Mouse (Mus musculus): Measurements from ENCODE around the gene Crocc2.
A peak's percentile ranks its signal among the peaks of the same experiment; 100 is the strongest.

Crocc2 gene

DNA sequence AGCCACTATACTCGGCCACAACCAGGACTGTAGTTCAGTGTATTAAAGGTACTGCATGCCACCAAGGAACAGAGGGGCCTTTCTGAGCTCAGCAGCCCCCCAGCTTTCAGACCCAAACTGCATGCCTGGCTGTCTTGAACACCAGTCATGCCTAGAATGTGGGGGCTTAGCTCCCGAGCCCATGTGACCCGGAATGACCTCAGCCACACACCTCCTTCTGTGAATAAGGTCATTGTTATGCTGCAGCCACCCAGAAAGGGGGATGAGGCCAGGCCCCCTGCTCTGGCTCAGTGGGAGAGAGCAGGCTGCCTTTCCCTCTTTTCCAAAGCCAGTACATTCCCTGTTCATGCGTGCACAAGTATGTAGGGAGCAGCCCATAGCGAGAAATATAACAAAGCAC lies 46.1 kb downstream of the Crocc2 start:
- Histone ChIP-seq H3K4me1 (replicated peaks; ENCODE audit: low read depth, low read length) (peaks cover 90% of the 10 kb centered on the region), H3K27me3 (ENCODE audit: insufficient read depth, low read length) (peaks cover 3% of the 10 kb centered on the region; the same call in 1 of the 2 replicates), H3K36me3 (ENCODE audit: insufficient read depth, low read length) (peaks cover 12% of the 10 kb centered on the region; the same call in 1 of the 2 replicates), H3K4me3 (replicated peaks; ENCODE audit: low read length) (peak overlapping the region; percentile 23; the same call in 1 of the 2 replicates), H3K9me3 (ENCODE audit: low read length) (no peaks in the 10 kb centered on the region)
- no peak for TF ChIP-seq NANOG (IDR thresholded peaks at IDR 0.05; ENCODE audit: borderline replicate concordance, low read length)
- no peak for TF ChIP-seq CTCF (conservative IDR thresholded peaks at IDR 0.05; ENCODE audit: low read length)
- TF ChIP-seq POU5F1 (IDR thresholded peaks at IDR 0.05; ENCODE audit: borderline replicate concordance, low read length), result no peak

DNA sequence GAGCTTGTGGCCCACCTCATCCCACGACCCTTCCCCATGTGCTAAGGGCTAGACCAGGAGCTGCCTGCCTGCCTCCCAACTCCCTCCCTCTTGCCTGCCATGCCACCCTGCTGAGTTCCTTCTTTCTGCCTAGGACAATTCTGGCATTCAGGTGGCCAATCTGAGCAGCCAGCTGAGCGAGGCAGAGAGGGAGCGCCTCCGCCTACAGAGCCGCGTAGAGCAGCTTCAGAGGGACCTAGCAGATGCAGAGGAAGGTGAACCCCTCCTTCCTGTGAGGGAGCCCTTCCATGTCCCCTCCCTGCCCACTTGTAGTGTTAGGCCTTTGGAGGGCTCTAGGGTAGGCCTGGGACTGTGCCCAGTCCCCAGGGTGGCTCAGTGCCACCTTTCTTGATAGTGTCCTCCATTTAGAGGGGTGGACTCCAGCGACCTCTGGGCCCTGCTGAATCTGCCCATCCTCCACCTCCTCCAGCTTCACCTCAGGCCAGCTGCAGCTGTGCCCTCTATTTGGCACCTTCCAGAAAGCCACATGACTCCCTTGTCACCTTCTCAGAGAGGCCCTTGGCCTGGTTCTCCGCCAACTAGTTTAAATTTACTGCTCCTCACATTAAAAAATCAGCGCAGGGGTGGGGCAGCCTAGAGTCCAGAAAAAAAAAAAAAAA lies 48.4 kb downstream of the Crocc2 start:
- Histone ChIP-seq H3K27me3 (ENCODE audit: insufficient read depth, low read length) (peaks cover 3% of the 10 kb centered on the region; the same call in 1 of the 2 replicates), H3K4me3 (replicated peaks; ENCODE audit: low read length) (peak overlapping the region; percentile 52), H3K4me1 (replicated peaks; ENCODE audit: low read depth, low read length) (peaks cover 66% of the 10 kb centered on the region), H3K36me3 (ENCODE audit: insufficient read depth, low read length) (peaks cover 12% of the 10 kb centered on the region; the same call in 1 of the 2 replicates), H3K9me3 (ENCODE audit: low read length) (no peaks in the 10 kb centered on the region)
- no peak for TF ChIP-seq POU5F1 (IDR thresholded peaks at IDR 0.05; ENCODE audit: borderline replicate concordance, low read length)
- TF ChIP-seq NANOG (IDR thresholded peaks at IDR 0.05; ENCODE audit: borderline replicate concordance, low read length), result no peak
- no peak for TF ChIP-seq CTCF (conservative IDR thresholded peaks at IDR 0.05; ENCODE audit: low read length)

DNA sequence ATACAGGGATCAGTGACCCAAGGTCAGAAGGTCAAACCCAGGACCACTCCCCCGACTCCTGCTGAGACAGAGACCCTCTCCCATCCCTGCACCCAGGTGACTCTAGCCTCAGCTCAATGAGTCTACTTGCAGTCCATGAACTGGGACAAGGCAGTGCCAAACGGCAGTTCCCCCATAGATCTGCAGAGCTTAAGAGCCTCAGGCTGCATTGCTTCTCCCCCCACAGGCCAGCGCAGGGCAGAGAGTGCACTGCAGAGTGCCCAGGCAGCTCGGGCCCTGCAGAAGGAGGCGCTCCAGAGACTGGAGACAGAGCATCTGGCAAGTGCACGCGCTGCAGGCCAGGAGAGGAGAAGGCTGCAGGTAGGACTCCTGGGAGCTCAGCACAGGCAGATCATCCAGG lies 49.0 kb downstream of the Crocc2 start:
- no peak for TF ChIP-seq NANOG (IDR thresholded peaks at IDR 0.05; ENCODE audit: borderline replicate concordance, low read length)
- Histone ChIP-seq H3K4me3 (replicated peaks; ENCODE audit: low read length) (peak overlapping the region; percentile 52), H3K27me3 (ENCODE audit: insufficient read depth, low read length) (peaks cover 3% of the 10 kb centered on the region; the same call in 1 of the 2 replicates)

DNA sequence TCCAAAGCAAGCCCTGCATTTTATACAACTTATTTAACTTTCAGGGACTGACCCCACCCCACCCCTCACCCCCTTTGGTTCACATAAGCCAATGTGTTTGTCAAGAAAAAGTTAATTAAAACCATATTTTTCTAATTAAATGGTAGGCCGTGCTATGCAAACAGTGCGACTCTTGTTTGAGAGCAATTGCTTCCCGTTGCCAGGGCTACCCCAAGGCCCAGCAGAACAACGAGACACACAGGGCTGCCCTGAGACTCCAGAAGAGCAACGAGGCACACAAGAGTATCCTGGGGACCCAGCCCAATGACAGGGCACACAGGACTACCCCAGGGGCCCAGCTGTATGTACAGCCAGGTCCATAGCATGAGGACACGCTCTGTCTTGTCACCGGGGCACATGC lies 52.3 kb downstream of the Crocc2 start:
- no peaks in the 10 kb centered on the region for H3K36me3 ChIP-seq (ENCODE audit: insufficient read depth, low read length)
- peaks cover 46% of the 10 kb centered on the region for H3K4me1 ChIP-seq (replicated peaks; ENCODE audit: low read depth, low read length)
- H3K9me3 ChIP-seq (ENCODE audit: low read length), result no peaks in the 10 kb centered on the region
- TF ChIP-seq NANOG (IDR thresholded peaks at IDR 0.05; ENCODE audit: borderline replicate concordance, low read length) (no peak), CTCF (conservative IDR thresholded peaks at IDR 0.05; ENCODE audit: low read length) (no peak), POU5F1 (IDR thresholded peaks at IDR 0.05; ENCODE audit: borderline replicate concordance, low read length) (no peak)
- H3K4me3 ChIP-seq (replicated peaks; ENCODE audit: low read length), result no peak overlapping the region
- peaks cover 3% of the 10 kb centered on the region; the same call in 1 of the 2 replicates for H3K27me3 ChIP-seq (ENCODE audit: insufficient read depth, low read length)

More for the DNA sequence above, 49.0 kb downstream of the Crocc2 start:
- Histone ChIP-seq H3K36me3 (ENCODE audit: insufficient read depth, low read length) (peaks cover 12% of the 10 kb centered on the region; the same call in 1 of the 2 replicates), H3K4me1 (replicated peaks; ENCODE audit: low read depth, low read length) (peaks cover 61% of the 10 kb centered on the region), H3K9me3 (ENCODE audit: low read length) (no peaks in the 10 kb centered on the region)

DNA sequence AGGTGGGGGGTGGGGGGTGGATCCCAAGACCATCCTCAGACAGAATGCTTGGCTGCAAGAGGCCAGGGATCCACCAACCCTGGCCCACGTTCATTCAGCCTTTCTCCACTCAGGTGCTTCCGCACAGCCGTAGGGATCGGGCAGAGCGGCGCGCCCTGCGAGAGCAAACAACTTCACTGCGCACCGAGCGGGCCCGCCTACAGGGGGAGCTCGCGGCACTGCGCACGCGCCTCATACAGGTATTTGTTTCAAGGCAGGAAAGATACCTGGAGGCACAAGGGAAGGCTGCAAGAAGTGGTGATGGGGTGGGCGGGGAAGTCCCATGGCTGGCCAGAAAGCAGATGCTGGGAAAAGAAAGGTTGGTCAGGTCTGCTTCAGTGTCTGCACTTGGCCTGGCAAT lies 55.4 kb downstream of the Crocc2 start:
- H3K9me3 ChIP-seq (ENCODE audit: low read length), result no peaks in the 10 kb centered on the region

DNA sequence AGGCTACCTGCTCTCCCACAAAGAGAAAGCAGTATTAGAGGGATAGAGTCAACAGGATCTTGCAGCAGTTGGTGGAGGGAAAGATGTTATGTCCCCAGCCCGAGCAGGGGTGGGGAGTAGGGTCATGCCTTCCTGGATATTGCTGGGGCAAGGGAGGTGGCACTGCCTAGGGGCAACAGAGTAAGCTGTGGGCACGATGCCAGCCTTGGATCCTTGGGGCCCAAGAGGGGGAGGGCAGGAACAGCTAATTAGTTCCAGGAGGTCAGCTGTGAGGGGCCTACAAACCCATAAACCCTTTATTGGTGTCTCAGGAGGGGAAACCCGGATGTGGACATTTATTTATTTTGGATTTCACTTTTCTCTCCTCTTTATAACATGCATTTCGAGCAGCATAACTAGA lies 56.7 kb downstream of the Crocc2 start:
- TF ChIP-seq NANOG (IDR thresholded peaks at IDR 0.05; ENCODE audit: borderline replicate concordance, low read length) (no peak), POU5F1 (IDR thresholded peaks at IDR 0.05; ENCODE audit: borderline replicate concordance, low read length) (no peak), CTCF (conservative IDR thresholded peaks at IDR 0.05; ENCODE audit: low read length) (no peak)
- Histone ChIP-seq H3K4me3 (replicated peaks; ENCODE audit: low read length) (no peak overlapping the region), H3K4me1 (replicated peaks; ENCODE audit: low read depth, low read length) (peaks cover 55% of the 10 kb centered on the region), H3K9me3 (ENCODE audit: low read length) (no peaks in the 10 kb centered on the region), H3K27me3 (ENCODE audit: insufficient read depth, low read length) (peaks cover 3% of the 10 kb centered on the region; the same call in 1 of the 2 replicates), H3K36me3 (ENCODE audit: insufficient read depth, low read length) (no peaks in the 10 kb centered on the region)

More for the DNA sequence above, 55.4 kb downstream of the Crocc2 start:
- Histone ChIP-seq H3K4me3 (replicated peaks; ENCODE audit: low read length) (no peak overlapping the region), H3K4me1 (replicated peaks; ENCODE audit: low read depth, low read length) (peaks cover 48% of the 10 kb centered on the region), H3K27me3 (ENCODE audit: insufficient read depth, low read length) (peaks cover 3% of the 10 kb centered on the region; the same call in 1 of the 2 replicates), H3K36me3 (ENCODE audit: insufficient read depth, low read length) (no peaks in the 10 kb centered on the region)
- peak; percentile 57 for TF ChIP-seq CTCF (conservative IDR thresholded peaks at IDR 0.05; ENCODE audit: low read length)
- no peak for TF ChIP-seq NANOG (IDR thresholded peaks at IDR 0.05; ENCODE audit: borderline replicate concordance, low read length)

DNA sequence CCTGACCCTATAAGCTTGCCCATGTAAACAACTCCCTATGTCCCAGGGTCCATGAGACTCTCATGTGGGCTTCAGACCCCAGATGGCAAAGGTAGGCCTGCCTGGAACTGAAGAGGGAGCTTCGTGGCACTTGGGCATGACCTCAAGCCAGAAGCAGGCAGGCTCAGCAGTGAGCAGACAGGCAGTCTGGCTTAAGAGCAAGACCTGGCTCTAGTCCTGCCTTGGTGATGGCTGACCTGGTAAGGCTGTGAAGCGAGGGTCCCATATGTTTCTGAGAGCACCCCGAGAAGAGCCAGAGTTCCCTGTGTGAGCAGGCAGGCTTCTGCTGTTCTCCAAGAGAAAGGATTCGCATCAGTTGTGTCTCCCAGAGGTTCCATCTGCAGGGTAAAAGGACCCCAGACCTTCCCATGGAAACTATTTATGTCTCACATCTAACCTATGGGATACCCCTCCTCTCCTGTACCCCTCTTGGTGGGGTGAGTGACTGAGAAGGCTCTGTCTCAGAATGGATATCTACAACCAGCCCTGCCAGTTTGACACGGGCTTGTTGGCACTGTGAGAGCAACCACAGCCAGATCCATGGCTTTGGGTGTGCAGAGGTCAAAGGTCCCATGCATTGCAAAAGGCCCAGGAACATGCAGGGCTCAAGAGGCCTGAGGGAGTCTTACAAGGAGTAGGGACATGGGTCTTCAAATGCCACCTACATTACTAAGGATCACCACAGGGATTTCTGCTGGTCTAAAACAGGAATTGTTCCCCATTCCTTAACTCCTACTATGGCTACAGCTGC lies 57.4 kb downstream of the Crocc2 start:
- Histone ChIP-seq H3K27me3 (ENCODE audit: insufficient read depth, low read length) (peaks cover 3% of the 10 kb centered on the region; the same call in 1 of the 2 replicates), H3K4me3 (replicated peaks; ENCODE audit: low read length) (peak overlapping the region; percentile 76; the same call in 1 of the 2 replicates), H3K36me3 (ENCODE audit: insufficient read depth, low read length) (no peaks in the 10 kb centered on the region), H3K4me1 (replicated peaks; ENCODE audit: low read depth, low read length) (peaks cover 55% of the 10 kb centered on the region), H3K9me3 (ENCODE audit: low read length) (no peaks in the 10 kb centered on the region)
- no peak for TF ChIP-seq NANOG (IDR thresholded peaks at IDR 0.05; ENCODE audit: borderline replicate concordance, low read length)
- TF ChIP-seq CTCF (conservative IDR thresholded peaks at IDR 0.05; ENCODE audit: low read length), result no peak
- no peak for TF ChIP-seq POU5F1 (IDR thresholded peaks at IDR 0.05; ENCODE audit: borderline replicate concordance, low read length)

DNA sequence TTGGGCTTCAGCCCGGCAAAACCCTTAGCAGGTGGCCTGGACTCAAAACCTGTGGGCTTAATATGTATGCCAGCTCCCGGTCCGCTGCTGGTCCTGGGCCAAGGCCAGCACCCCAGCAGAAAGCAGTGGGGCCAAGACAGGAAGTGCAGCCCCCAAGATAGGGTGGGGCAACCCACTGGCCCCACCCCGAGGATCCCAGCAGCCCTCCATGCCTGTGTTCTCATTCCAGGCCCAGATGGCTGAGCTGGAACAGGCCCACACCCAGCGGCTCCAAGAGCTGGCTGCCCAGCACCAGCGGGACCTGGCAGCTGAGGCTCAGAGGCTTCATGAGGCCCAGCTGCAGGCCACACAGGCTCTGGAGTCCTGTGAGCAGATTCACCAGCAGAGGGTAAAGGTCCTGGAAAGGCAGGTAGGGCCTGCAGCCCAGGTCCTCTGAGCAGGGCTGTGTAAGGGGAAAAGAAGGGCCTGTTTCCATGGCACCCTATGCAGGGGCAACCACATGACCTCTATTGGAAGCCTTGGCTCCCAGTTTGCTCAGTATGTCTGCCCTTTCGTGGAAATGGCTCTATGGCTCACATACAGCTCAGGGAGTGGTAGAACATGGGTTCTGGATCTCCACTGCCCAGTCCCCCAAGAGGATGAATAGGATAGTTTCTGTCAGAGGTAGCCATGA lies 58.9 kb downstream of the Crocc2 start:
- Histone ChIP-seq H3K9me3 (ENCODE audit: low read length) (no peaks in the 10 kb centered on the region), H3K36me3 (ENCODE audit: insufficient read depth, low read length) (no peaks in the 10 kb centered on the region), H3K4me3 (replicated peaks; ENCODE audit: low read length) (peak overlapping the region; percentile 76), H3K4me1 (replicated peaks; ENCODE audit: low read depth, low read length) (peaks cover 55% of the 10 kb centered on the region), H3K27me3 (ENCODE audit: insufficient read depth, low read length) (peaks cover 3% of the 10 kb centered on the region; the same call in 1 of the 2 replicates)
- TF ChIP-seq CTCF (conservative IDR thresholded peaks at IDR 0.05; ENCODE audit: low read length) (no peak), NANOG (IDR thresholded peaks at IDR 0.05; ENCODE audit: borderline replicate concordance, low read length) (no peak), POU5F1 (IDR thresholded peaks at IDR 0.05; ENCODE audit: borderline replicate concordance, low read length) (no peak)
